Mouse (Mus musculus) ES-Bruce4 (cell line): ENCODE measurements at regions not wholly inside any gene's neighbourhood (a gene's known extent, or its start where the extent isn't known, plus 50 kb on each side); places are given as distances from the start of the nearest gene placed in this dataset.

ENCODE experiments used
- H3K27ac ChIP-seq: 2 replicates; pipeline ENCODE4 v1.5.1; 2012; ENCODE audit warnings: low read length, inconsistent platforms; ENCODE audit not compliant: insufficient read depth
- H3K27me3 ChIP-seq: 2 replicates; pipeline ENCODE4 v1.6.1; 2012; ENCODE audit warnings: mild to moderate bottlenecking, low read length, inconsistent platforms; ENCODE audit not compliant: control insufficient read depth, poor library complexity, insufficient read depth, severe bottlenecking
- H3K36me3 ChIP-seq: 2 replicates; pipeline ENCODE4 v1.6.1; 2012; ENCODE audit warnings: inconsistent platforms, mild to moderate bottlenecking, low read length, moderate library complexity; ENCODE audit not compliant: control insufficient read depth, poor library complexity, insufficient read depth, severe bottlenecking
- H3K4me1 ChIP-seq: one replicate; pipeline ENCODE4 v1.8.1; 2011; ENCODE audit warnings: low read length; ENCODE audit not compliant: control insufficient read depth, insufficient read depth
- H3K4me3 ChIP-seq: 2 replicates; pipeline ENCODE4 v1.5.1; 2011; ENCODE audit warnings: low read depth, mild to moderate bottlenecking, low read length
- H3K9ac ChIP-seq: 2 replicates; pipeline ENCODE4 v1.6.1; 2012; ENCODE audit warnings: low read depth, mild to moderate bottlenecking, inconsistent platforms; ENCODE audit not compliant: poor library complexity, severe bottlenecking
- H3K9me3 ChIP-seq: replicated peaks from 2 replicates; pipeline ENCODE4 v1.6.1; 2012; ENCODE audit warnings: mild to moderate bottlenecking, low read length, inconsistent platforms; ENCODE audit not compliant: control insufficient read depth, poor library complexity, insufficient read depth, severe bottlenecking
- CTCF ChIP-seq: IDR thresholded peaks from one replicate; pipeline ENCODE4 v1.8.1; 2011; ENCODE audit warnings: low read depth, low read length
- EP300 ChIP-seq: IDR thresholded peaks from 2 replicates; pipeline ENCODE4 v1.6.1; 2011; ENCODE audit warnings: low read depth, low read length; ENCODE audit not compliant: insufficient read depth
- POLR2A ChIP-seq: IDR thresholded peaks from one replicate; pipeline ENCODE4 v1.8.1; 2011; ENCODE audit warnings: low read length; ENCODE audit not compliant: insufficient read depth

DNA sequence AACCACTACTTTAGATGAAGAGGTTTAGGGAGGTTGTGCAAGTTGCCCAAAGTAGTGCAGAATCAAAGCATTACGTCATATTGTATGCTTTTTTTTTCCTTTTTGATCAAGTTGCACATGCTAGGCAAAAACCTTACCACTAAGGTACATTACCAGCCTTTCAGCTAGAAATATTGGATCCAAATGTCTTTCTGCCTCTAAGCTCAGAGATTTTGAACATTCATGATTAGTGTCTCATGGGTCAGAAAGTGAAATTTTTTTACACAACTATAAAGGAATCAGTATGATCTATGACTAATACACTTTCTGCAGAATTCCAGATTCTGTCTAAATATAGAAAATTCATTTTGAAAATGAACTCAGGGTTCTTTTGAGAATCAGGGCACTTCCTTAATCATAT lies 92.3 kb upstream of the Cdkn2b start:
- Histone ChIP-seq H3K4me3 (no peak overlapping the region), H3K27me3 (no peaks in the 10 kb centered on the region)

DNA sequence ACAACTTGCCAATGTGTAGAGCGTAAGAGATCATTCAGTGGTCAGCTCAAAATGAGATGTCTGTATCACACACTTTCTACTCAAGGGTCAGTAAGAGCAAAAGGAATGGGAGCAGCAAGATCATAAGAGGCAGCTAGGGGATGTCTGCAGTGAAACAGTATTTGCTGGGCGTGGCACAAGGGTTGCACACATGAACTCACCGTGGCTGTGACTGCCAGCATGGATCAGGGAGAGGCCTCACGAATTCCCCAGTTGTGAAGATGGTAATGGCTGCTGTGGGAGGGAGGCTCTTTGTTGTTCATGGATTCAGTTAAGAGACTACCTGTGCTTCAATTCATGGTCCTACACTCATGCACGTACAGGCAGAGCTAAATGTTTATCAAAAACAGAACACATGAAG lies 91.5 kb upstream of the Cdkn2b start:
- H3K4me3 ChIP-seq, result no peak overlapping the region
- TF ChIP-seq CTCF, result no peak
- TF ChIP-seq EP300, result no peak
- H3K27ac ChIP-seq, result no peak overlapping the region
- no peaks in the 10 kb centered on the region for H3K4me1 ChIP-seq
- no peaks in the 10 kb centered on the region for H3K27me3 ChIP-seq
- H3K9me3 ChIP-seq, result no peaks in the 10 kb centered on the region
- H3K9ac ChIP-seq, result no peak overlapping the region
- no peaks in the 10 kb centered on the region for H3K36me3 ChIP-seq

More for the DNA sequence above, 92.3 kb upstream of the Cdkn2b start:
- no peak overlapping the region for H3K9ac ChIP-seq
- no peaks in the 10 kb centered on the region for H3K9me3 ChIP-seq
- no peak for TF ChIP-seq EP300
- no peak for TF ChIP-seq POLR2A
- TF ChIP-seq CTCF, result no peak
- H3K27ac ChIP-seq, result no peak overlapping the region
- H3K36me3 ChIP-seq, result no peaks in the 10 kb centered on the region
- no peaks in the 10 kb centered on the region for H3K4me1 ChIP-seq

DNA sequence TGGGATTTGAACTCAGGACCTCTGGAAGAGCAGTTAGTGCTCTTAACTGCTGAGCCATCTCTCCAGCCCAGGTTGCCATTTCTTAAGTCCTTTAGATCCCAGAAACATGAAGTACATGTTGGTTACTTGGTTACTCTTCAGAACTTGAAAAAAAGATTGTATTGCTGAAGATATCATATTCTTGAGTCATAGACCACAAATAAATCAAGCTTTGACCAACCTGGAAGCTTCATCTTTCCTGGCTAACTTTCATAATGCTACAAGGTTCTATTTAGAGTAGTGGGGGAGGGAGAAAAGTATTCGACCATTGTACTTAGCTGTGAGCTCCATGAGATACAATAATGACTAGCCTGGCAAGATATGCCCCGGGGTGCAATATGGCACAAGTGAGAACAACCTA lies 90.9 kb upstream of the Cdkn2b start:
- TF ChIP-seq CTCF, result no peak
- no peak for TF ChIP-seq POLR2A
- no peak for TF ChIP-seq EP300
- Histone ChIP-seq H3K4me3 (no peak overlapping the region), H3K27me3 (no peaks in the 10 kb centered on the region), H3K27ac (no peak overlapping the region), H3K9ac (no peak overlapping the region), H3K36me3 (no peaks in the 10 kb centered on the region), H3K9me3 (no peaks in the 10 kb centered on the region), H3K4me1 (no peaks in the 10 kb centered on the region)

DNA sequence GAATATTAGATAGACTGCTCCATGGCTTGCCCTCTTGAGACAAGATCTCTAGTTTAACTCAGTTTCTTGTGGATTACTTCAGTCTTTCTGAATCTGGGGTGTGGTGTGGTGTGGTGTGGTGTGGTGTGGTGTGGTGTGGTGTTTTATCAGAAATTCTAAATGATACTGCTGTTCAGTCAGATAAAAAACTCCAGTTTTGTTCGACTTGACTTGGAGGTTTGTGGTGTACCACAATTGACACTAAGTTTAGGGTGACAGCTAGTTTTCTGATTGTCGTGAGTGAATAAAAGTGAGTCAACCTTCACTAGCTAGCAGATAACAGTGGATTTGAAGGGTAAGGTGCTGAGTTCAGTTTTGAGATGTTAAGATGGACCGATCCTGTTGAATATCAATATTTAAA lies 89.5 kb upstream of the Cdkn2b start:
- Histone ChIP-seq H3K9ac (no peak overlapping the region), H3K4me3 (no peak overlapping the region), H3K4me1 (no peaks in the 10 kb centered on the region), H3K36me3 (no peaks in the 10 kb centered on the region), H3K27ac (no peak overlapping the region), H3K9me3 (no peaks in the 10 kb centered on the region), H3K27me3 (no peaks in the 10 kb centered on the region)
- no peak for TF ChIP-seq POLR2A
- no peak for TF ChIP-seq CTCF
- no peak for TF ChIP-seq EP300

DNA sequence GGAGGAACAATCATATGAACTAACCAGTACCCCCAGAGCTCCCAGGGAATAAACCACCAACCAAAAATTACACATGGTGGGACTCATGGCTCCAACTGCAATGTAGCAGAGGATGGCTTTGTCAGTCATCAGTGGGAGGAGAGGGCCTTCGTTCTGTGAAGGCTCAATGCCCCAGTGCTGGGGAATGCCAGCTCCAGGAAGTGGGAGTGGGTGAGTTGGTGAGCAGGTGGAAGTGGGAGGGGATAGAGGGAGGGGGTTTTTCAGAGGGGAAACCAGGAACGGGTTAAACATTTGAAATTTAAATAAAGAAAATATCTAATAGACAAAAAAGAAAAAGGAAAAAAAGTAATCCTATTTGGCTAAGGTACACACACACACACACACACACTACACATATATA lies 88.4 kb upstream of the Cdkn2b start:
- Histone ChIP-seq H3K9me3 (no peaks in the 10 kb centered on the region), H3K36me3 (no peaks in the 10 kb centered on the region), H3K27ac (no peak overlapping the region), H3K27me3 (no peaks in the 10 kb centered on the region), H3K4me3 (no peak overlapping the region), H3K4me1 (no peaks in the 10 kb centered on the region), H3K9ac (no peak overlapping the region)
- no peak for TF ChIP-seq EP300
- TF ChIP-seq CTCF, result no peak
- no peak for TF ChIP-seq POLR2A

DNA sequence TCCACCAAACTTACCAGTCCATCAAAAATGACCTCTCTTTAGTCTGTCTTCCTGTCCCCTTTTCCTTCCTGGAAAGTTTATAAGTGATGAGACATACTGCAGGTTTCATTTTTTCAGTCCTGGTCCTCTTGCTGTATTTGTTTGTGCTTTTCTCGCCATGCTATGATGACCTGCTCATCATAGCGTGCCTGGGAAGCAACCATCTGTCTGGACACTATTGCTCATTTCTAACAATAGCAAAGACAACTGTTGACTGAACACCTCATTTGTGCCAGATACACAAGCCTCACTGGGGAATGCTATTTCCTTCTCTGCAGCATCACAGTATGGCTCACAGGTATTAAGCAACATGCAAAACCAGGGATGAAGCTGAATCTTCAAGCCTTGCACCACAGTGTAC lies 85.2 kb upstream of the Cdkn2b start:
- Histone ChIP-seq H3K27ac (no peak overlapping the region), H3K4me1 (no peaks in the 10 kb centered on the region), H3K4me3 (no peak overlapping the region), H3K36me3 (no peaks in the 10 kb centered on the region), H3K9ac (no peak overlapping the region), H3K9me3 (no peaks in the 10 kb centered on the region), H3K27me3 (no peaks in the 10 kb centered on the region)
- TF ChIP-seq EP300 (no peak), POLR2A (no peak), CTCF (no peak)

DNA sequence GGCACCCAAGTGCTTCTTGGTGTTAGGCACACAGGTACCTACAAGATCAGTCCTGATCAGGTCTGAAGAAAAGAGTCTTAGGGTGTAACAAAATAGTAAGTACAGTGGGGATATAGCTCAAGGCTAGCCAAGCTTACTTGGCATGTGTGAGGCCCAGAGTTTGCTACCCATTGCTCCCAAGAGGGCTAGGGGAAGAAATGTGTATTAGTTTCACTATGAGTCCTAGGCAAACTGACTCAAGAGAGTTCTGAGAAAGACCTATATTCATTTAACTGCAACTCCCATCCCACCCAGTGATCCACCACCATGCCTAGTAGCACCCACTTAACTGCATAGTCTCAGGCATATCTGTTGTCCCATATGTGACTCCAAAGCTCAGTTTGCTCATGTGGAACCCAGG lies 84.5 kb upstream of the Cdkn2b start:
- TF ChIP-seq CTCF (no peak), POLR2A (no peak), EP300 (no peak)
- Histone ChIP-seq H3K27me3 (no peaks in the 10 kb centered on the region), H3K4me3 (no peak overlapping the region), H3K36me3 (no peaks in the 10 kb centered on the region), H3K4me1 (no peaks in the 10 kb centered on the region), H3K9me3 (no peaks in the 10 kb centered on the region), H3K9ac (no peak overlapping the region), H3K27ac (no peak overlapping the region)
